Comparison of ENCODE assay signal across 12 mouse cellular contexts in genomic region chr5:21545786-21546185, GRCm38 (mm10). TPM values are rescaled to one million over a fixed set of nuclear protein-coding genes. Genes with fewer than 3 reads are reported as not detected.
DNase-seq lines count a peak whose midpoint lies in the region; ATAC-seq and TF ChIP-seq lines count a peak whose summit lies in the region.
"Had no signal": no experiment of that assay in that cellular context is flagged by ENCODE, and none has a peak within 500 bp of the region (broad histone marks: within the 10 kb centered on the region; RNA-seq: fewer than 3 reads in every experiment).

No protein-coding gene starts in this region.

- no peak for TF ChIP-seq POLR2A in myocyte (IDR thresholded peaks at IDR 0.05; ENCODE audit: insufficient read length, low read depth)

- no peak for ATAC-seq in heart, embryonic 13.5 days (ENCODE audit: extremely low read depth, insufficient number of reproducible peaks, low FRiP score, low TSS enrichment)
- ATAC-seq in lung, embryonic 16.5 days (ENCODE audit: low read depth), result no peak

- H3K9me3 ChIP-seq in heart, embryonic 13.5 days, result peaks cover 3% of the 10 kb centered on the region; the same call in 1 of the 2 replicates
- H3K9me3 ChIP-seq in lung, embryonic 16.5 days (ENCODE audit: control insufficient read depth, low read length), result no peaks in the 10 kb centered on the region

- no peaks in the 10 kb centered on the region for H3K27me3 ChIP-seq in heart, embryonic 13.5 days (replicated peaks)
- H3K27me3 ChIP-seq in lung, embryonic 16.5 days (ENCODE audit: control insufficient read depth, insufficient read depth, low read depth, low read length), result no peaks in the 10 kb centered on the region
- no peaks in the 10 kb centered on the region for H3K27me3 ChIP-seq in myocyte (ENCODE audit: control insufficient read depth, insufficient read depth, insufficient read length)

- no peak for DNase-seq in heart, adult 8-10 months (ENCODE audit: low spot score)
- DNase-seq in lung, postnatal 25 days (ENCODE audit: low spot score), result no peak
- DNase-seq in adrenal gland, postnatal 36 days, result peak; percentile 35 to 54
- DNase-seq in layer of hippocampus, adult 9-11 months, result no peak
- DNase-seq in spleen, postnatal 10 days (ENCODE audit: low spot score in 2 of 2), result no peak
- DNase-seq: cerebellum, adult 18-20 months; right cerebral cortex, postnatal 25 days had no signal

- no peaks in the 10 kb centered on the region for H3K36me3 ChIP-seq in heart, embryonic 13.5 days
- H3K36me3 ChIP-seq in lung, embryonic 16.5 days (ENCODE audit: control insufficient read depth, insufficient read depth, low read length), result no peaks in the 10 kb centered on the region
- peaks cover 13% of the 10 kb centered on the region for H3K36me3 ChIP-seq in myocyte (ENCODE audit: control insufficient read depth, insufficient read depth)

- peak overlapping the region; percentile 64; the same call in 1 of the 2 replicates for H3K4me2 ChIP-seq in heart, embryonic 13.5 days
- H3K4me2 ChIP-seq in lung, embryonic 16.5 days (ENCODE audit: low read depth, low read length), result peak overlapping the region; percentile 33
- peak overlapping the region; percentile 78 for H3K4me2 ChIP-seq in myocyte (ENCODE audit: low read depth)
- H3K4me2 ChIP-seq: liver, embryonic 11.5 days had no signal

- 63% methylated on average over 4 of the region's 4 CpGs for WGBS in heart, embryonic 13.5 days
- 49% methylated on average over 4 of the region's 4 CpGs for WGBS in lung, embryonic 16.5 days

- H3K9ac ChIP-seq in heart, embryonic 13.5 days, result no peak overlapping the region
- no peak overlapping the region for H3K9ac ChIP-seq in lung, embryonic 16.5 days (ENCODE audit: low read length)

- H3K4me3 ChIP-seq in heart, embryonic 13.5 days, result no peak overlapping the region
- peak overlapping the region; percentile 13; the same call in 1 of the 2 replicates for H3K4me3 ChIP-seq in lung, embryonic 16.5 days (ENCODE audit: low read length)
- H3K4me3 ChIP-seq in myocyte, result peak overlapping the region; percentile 35
- H3K4me3 ChIP-seq: erythroblast, embryonic 14.5 days had no signal

- H3ac ChIP-seq in myocyte (ENCODE audit: control insufficient read depth, insufficient read length), result no peak overlapping the region

- peaks cover 47% of the 10 kb centered on the region for H3K79me2 ChIP-seq in myocyte (ENCODE audit: control insufficient read depth, insufficient read depth)

- peaks cover 33% of the 10 kb centered on the region for H3K4me1 ChIP-seq in heart, embryonic 13.5 days
- peaks cover 9% of the 10 kb centered on the region; the same call in 1 of the 2 replicates for H3K4me1 ChIP-seq in lung, embryonic 16.5 days (replicated peaks; ENCODE audit: control insufficient read depth, insufficient read depth, low read length)

- H3K27ac ChIP-seq in heart, embryonic 13.5 days (replicated peaks), result no peak overlapping the region
- peak overlapping the region; percentile 15; the same call in 1 of the 2 replicates for H3K27ac ChIP-seq in lung, embryonic 16.5 days (ENCODE audit: low read length)

TF ChIP-seq in myocyte, 11 proteins besides CTCF, POLR2A, EP300 and RAD21:
- TF ChIP-seq POLR2AphosphoS2 (IDR thresholded peaks at IDR 0.05; ENCODE audit: insufficient read length, low read depth), result no peak
- TF ChIP-seq TCF12 (IDR thresholded peaks at IDR 0.05; ENCODE audit: insufficient read depth, poor library complexity, severe bottlenecking), result no peak
- TF ChIP-seq SRF (IDR thresholded peaks at IDR 0.05; ENCODE audit: control insufficient read depth, insufficient read length, low read depth), result no peak
- no peak for TF ChIP-seq MAX (IDR thresholded peaks at IDR 0.05; ENCODE audit: low read depth)
- TF ChIP-seq USF1 (IDR thresholded peaks at IDR 0.05; ENCODE audit: low read depth), result no peak
- TF ChIP-seq MYOD1 (IDR thresholded peaks at IDR 0.05; ENCODE audit: control insufficient read depth in 1 of 3, insufficient read length in 2 of 3, low read depth in 2 of 3), result no peak
- no peak for TF ChIP-seq TCF3 (IDR thresholded peaks at IDR 0.05; ENCODE audit: insufficient read length, low read depth)
- TF ChIP-seq REST (IDR thresholded peaks at IDR 0.05; ENCODE audit: insufficient read depth, insufficient read length), result no peak
- TF ChIP-seq MYOG (IDR thresholded peaks at IDR 0.05; ENCODE audit: control insufficient read depth in 1 of 3, insufficient read depth in 1 of 3, insufficient read length in 2 of 3, low read depth in 2 of 3), result no peak
- no peak for TF ChIP-seq E2F4 (IDR thresholded peaks at IDR 0.05; ENCODE audit: insufficient read depth)
- TF ChIP-seq CEBPB (IDR thresholded peaks at IDR 0.05; ENCODE audit: insufficient read depth, poor library complexity, severe bottlenecking), result no peak
TF ChIP-seq in myocyte: peak in this region for 0.

RNA-seq across cellular contexts. Expression of gene Lrrc17, which starts 2.4 kb away (rescaled TPM):
- polyA plus RNA-seq in heart, embryonic 13.5 days (2015; fragmentation: Nextera tagmentation; extraction: Ambion mirVana), result 11.2 and 14.3 TPM in 2 replicates
- total RNA-seq in heart, adult 8-10 months (2022), result 1 to 10 TPM; 1.5 to 3.2 (median 2.2) TPM
- polyA plus RNA-seq in lung, embryonic 16.5 days (2015; fragmentation: Nextera tagmentation; extraction: Ambion mirVana), result 61.1 and 66.3 TPM in 2 replicates
- total RNA-seq in adrenal gland, postnatal 36 days (2021), result 1 to 10 TPM; 2.8 TPM
- polyA plus RNA-seq in myocyte (2012; fragmentation: generic; extraction: Trizol), result 70.3 TPM
- polyA plus RNA-seq: erythroblast, embryonic 14.5 days had no signal

Comparison
In these comparisons a context has a peak if more than half of its experiments do, and no peak if none do; other contexts are left out.
1. DNase-seq: peak in adrenal gland, postnatal 36 days (2 of 2); none in heart, adult 8-10 months (single experiment), lung, postnatal 25 days (single experiment), layer of hippocampus, adult 9-11 months (single experiment) and spleen, postnatal 10 days (0 of 2).
2. Peak in every context shown above with its lines, with median percentiles within 50 percentile points of each other: H3K4me2 ChIP-seq.